Mouse (Mus musculus): ENCODE measurements at regions not wholly inside any gene's neighbourhood (a gene's known extent, or its start where the extent isn't known, plus 50 kb on each side); places are given as distances from the start of the nearest gene placed in this dataset.

- TF ChIP-seq POLR2A (IDR thresholded peaks at IDR 0.05; ENCODE audit: low read depth, low read length) = no peak
- no peak for TF ChIP-seq CTCF (IDR thresholded peaks at IDR 0.05; ENCODE audit: borderline replicate concordance, insufficient read depth, low read length)
Observed at GRCm38 (mm10) chr7:129781756-129782155, 190.1 kb downstream of the Wdr11 start.

All from embryonic fibroblast, embryonic 13.5 days (primary cell).